Mouse (Mus musculus): ENCODE measurements around the gene Large2. TPM values are rescaled to one million over a fixed set of nuclear protein-coding genes. Genes with fewer than 3 reads are reported as not detected.

Gene Large2
- total and polyA plus RNA-seq, 3 experiments = 0.19 to 1.5 (median 0.89) TPM

DNA sequence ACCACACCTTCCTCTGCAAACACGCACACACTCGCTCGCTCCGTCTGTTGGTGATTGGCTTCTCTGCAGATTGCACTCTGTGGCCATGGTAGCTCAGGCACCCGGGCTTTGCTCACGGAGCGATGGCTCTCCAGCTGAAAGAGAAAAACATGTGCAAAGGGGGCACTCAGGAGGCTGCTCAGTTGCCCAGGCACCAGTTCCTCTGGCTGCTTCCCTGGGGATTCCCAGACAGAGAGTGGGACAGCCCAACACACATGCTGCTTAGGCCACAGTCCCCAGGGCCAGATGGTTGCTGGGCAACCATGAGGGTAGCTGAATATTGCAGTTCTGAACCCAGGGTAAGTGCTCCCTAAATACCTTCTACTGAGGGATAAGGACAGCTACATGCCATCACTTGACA is 31.0 kb upstream of the Large2 start:
- Histone ChIP-seq H3K27ac (ENCODE audit: insufficient read depth, low read depth) (peak overlapping the region; percentile 17; the same call in 1 of the 2 replicates), H3K4me2 (ENCODE audit: insufficient read depth, low read depth, poor library complexity, severe bottlenecking) (no peak overlapping the region), H3K9ac (ENCODE audit: insufficient read depth, low read depth) (no peak overlapping the region), H3K79me2 (replicated peaks; ENCODE audit: control insufficient read depth, extremely low read depth, insufficient read depth, poor library complexity, severe bottlenecking) (no peaks in the 10 kb centered on the region), H3K36me3 (replicated peaks in 1 of 2; ENCODE audit: control insufficient read depth in 1 of 2, insufficient read depth in 1 of 2, low read length in 1 of 2) (peaks cover 55 to 79% of the 10 kb centered on the region in 2 experiments), H3K27me3 (replicated peaks) (no peaks in the 10 kb centered on the region), H3K9me3 (replicated peaks; ENCODE audit: low read length) (peaks cover 6% of the 10 kb centered on the region), H3K4me1 (ENCODE audit: control insufficient read depth in 1 of 2, insufficient read depth in 2 of 2) (peaks cover 10 to 53% of the 10 kb centered on the region in 2 experiments), H3K4me3 (replicated peaks in 1 of 3; ENCODE audit: low read depth in 2 of 3, low read length in 2 of 3, poor library complexity in 1 of 3) (no peak overlapping the region)
- dilution Hi-C loops (cut with MboI; ENCODE audit: extremely low pct_ligation_motif_present, extremely low pct_unique_long_range_greater_than_20kb, low sequenced_read_pairs) (no loop called here), in situ Hi-C loops (cut with MboI; ENCODE audit: low pct_ligation_motif_present, low pct_unique_long_range_greater_than_20kb, low sequenced_read_pairs) (no loop called here)
- DNase-seq (ENCODE audit: extremely low read depth) = peak; percentile 87
- peak; percentile 62 for TF ChIP-seq BHLHE40 (IDR thresholded peaks at IDR 0.05; ENCODE audit: low read depth, low read length)
- 0 out of 2 replicates have a peak, but pooled peaks have one; percentile 7 for TF ChIP-seq SMC3 (IDR thresholded peaks at IDR 0.05; ENCODE audit: low read depth, low read length)
- TF ChIP-seq TBP (conservative IDR thresholded peaks at IDR 0.05; ENCODE audit: low read depth, low read length) = no peak
- TF ChIP-seq IRF4 (IDR thresholded peaks at IDR 0.05; ENCODE audit: low read depth, low read length) = peak; percentile 60
- peak; percentile 77 for TF ChIP-seq SIN3A (IDR thresholded peaks at IDR 0.05; ENCODE audit: low read length)
- peak; percentile 32; the same call in 1 of the 2 replicates for TF ChIP-seq ZMIZ1 (IDR thresholded peaks at IDR 0.05; ENCODE audit: low read depth, low read length)
- no peak; the same call in 1 of the 2 replicates for TF ChIP-seq ELF1 (IDR thresholded peaks at IDR 0.05; ENCODE audit: low read depth, low read length)
- TF ChIP-seq UBTF (IDR thresholded peaks at IDR 0.05; ENCODE audit: low read depth, low read length) = no peak
- peak; percentile 56; the same call in 1 of the 2 replicates for TF ChIP-seq MYC (IDR thresholded peaks at IDR 0.05; ENCODE audit: low read depth, low read length)
- TF ChIP-seq MAFK (IDR thresholded peaks at IDR 0.05; ENCODE audit: insufficient replicate concordance, low read length) = no peak
- peak; percentile 53; the same call in 1 of the 2 replicates for TF ChIP-seq MXI1 (IDR thresholded peaks at IDR 0.05; ENCODE audit: low read depth, low read length)
- TF ChIP-seq POLR2AphosphoS2 (IDR thresholded peaks at IDR 0.05; ENCODE audit: low read depth, low read length) = no peak
- TF ChIP-seq ZC3H11A (IDR thresholded peaks at IDR 0.05; ENCODE audit: low read depth, low read length) = no peak
- TF ChIP-seq EP300 (IDR thresholded peaks at IDR 0.05; ENCODE audit: low read length) = peak; percentile 29; the same call in 1 of the 2 replicates
- TF ChIP-seq ETS1 (conservative IDR thresholded peaks at IDR 0.05; ENCODE audit: low read depth, low read length) = peak; percentile 71
- no peak for TF ChIP-seq TCF12 (IDR thresholded peaks at IDR 0.05; ENCODE audit: low read depth, low read length)
- peak; percentile 14; the same call in 1 of the 2 replicates for TF ChIP-seq NRF1 (IDR thresholded peaks at IDR 0.05; ENCODE audit: low read depth, low read length)
- no peak for TF ChIP-seq CHD1 (IDR thresholded peaks at IDR 0.05; ENCODE audit: low read depth, low read length)

DNA sequence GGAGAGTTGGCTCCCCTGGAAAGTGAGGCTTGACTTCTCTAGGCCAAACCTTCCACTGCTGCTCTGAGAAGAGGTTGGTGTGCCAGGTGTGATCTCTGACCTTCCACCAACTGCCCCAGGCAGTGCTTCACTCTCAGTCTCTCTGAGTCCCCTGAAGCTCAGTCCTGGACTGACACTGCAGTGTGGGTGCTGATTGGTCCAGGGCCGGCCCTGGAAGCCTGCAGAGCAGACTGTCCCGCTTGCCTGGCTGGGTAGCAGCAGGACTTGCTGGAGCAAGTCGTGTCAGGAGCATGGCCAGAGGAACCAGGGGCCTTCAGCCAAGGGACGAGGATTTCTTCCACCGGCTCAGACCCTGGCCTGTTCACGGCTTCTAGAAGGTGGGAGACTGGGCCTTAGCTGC is 30.1 kb upstream of the Large2 start:
- H3K4me1 ChIP-seq (ENCODE audit: control insufficient read depth in 1 of 2, insufficient read depth in 2 of 2) = peaks cover 10 to 53% of the 10 kb centered on the region in 2 experiments
- H3K36me3 ChIP-seq (replicated peaks in 1 of 2; ENCODE audit: control insufficient read depth in 1 of 2, insufficient read depth in 1 of 2, low read length in 1 of 2) = peaks cover 46 to 69% of the 10 kb centered on the region in 2 experiments
- no peak overlapping the region for H3K9ac ChIP-seq (ENCODE audit: insufficient read depth, low read depth)
- DNase-seq (ENCODE audit: extremely low read depth) = no peak
- H3K27ac ChIP-seq (ENCODE audit: insufficient read depth, low read depth) = no peak overlapping the region
- H3K4me3 ChIP-seq (replicated peaks in 1 of 3; ENCODE audit: low read depth in 2 of 3, low read length in 2 of 3, poor library complexity in 1 of 3) = no peak overlapping the region
- H3K9me3 ChIP-seq (replicated peaks; ENCODE audit: low read length) = peaks cover 10% of the 10 kb centered on the region
- in situ Hi-C loops (cut with MboI; ENCODE audit: low pct_ligation_motif_present, low pct_unique_long_range_greater_than_20kb, low sequenced_read_pairs) (no loop called here), dilution Hi-C loops (cut with MboI; ENCODE audit: extremely low pct_ligation_motif_present, extremely low pct_unique_long_range_greater_than_20kb, low sequenced_read_pairs) (no loop called here)
- no peaks in the 10 kb centered on the region for H3K79me2 ChIP-seq (replicated peaks; ENCODE audit: control insufficient read depth, extremely low read depth, insufficient read depth, poor library complexity, severe bottlenecking)
- H3K27me3 ChIP-seq (replicated peaks) = no peaks in the 10 kb centered on the region
- TF ChIP-seq POLR2AphosphoS2 (IDR thresholded peaks at IDR 0.05; ENCODE audit: low read depth, low read length) (no peak), IRF4 (IDR thresholded peaks at IDR 0.05; ENCODE audit: low read depth, low read length) (no peak), EP300 (IDR thresholded peaks at IDR 0.05; ENCODE audit: low read length) (no peak), BHLHE40 (IDR thresholded peaks at IDR 0.05; ENCODE audit: low read depth, low read length) (no peak), NELFE (IDR thresholded peaks at IDR 0.05; ENCODE audit: low read depth, low read length) (no peak), ZNF384 (IDR thresholded peaks at IDR 0.05; ENCODE audit: low read depth, low read length) (no peak), SMC3 (IDR thresholded peaks at IDR 0.05; ENCODE audit: low read depth, low read length) (no peak), POLR2A (IDR thresholded peaks at IDR 0.05; ENCODE audit: low read depth, low read length) (no peak), PAX5 (IDR thresholded peaks at IDR 0.05; ENCODE audit: low read length) (no peak), ELF1 (IDR thresholded peaks at IDR 0.05; ENCODE audit: low read depth, low read length) (no peak), MEF2A (IDR thresholded peaks at IDR 0.05; ENCODE audit: borderline replicate concordance, low read depth, low read length) (no peak), ZKSCAN1 (IDR thresholded peaks at IDR 0.05; ENCODE audit: borderline replicate concordance, low read depth, low read length) (no peak), MAFK (IDR thresholded peaks at IDR 0.05; ENCODE audit: insufficient replicate concordance, low read length) (no peak), MYC (IDR thresholded peaks at IDR 0.05; ENCODE audit: low read depth, low read length) (no peak), E2F4 (IDR thresholded peaks at IDR 0.05; ENCODE audit: insufficient replicate concordance, low read depth, low read length) (no peak), JUND (conservative IDR thresholded peaks at IDR 0.05; ENCODE audit: low read depth, low read length) (no peak)
- H3K4me2 ChIP-seq (ENCODE audit: insufficient read depth, low read depth, poor library complexity, severe bottlenecking) = no peak overlapping the region
